Mouse (Mus musculus): ENCODE results near the gene Vps54.
"Not testable (repeated sequence)": the region's sequence is repeated elsewhere in the genome, so short reads cannot be mapped to it uniquely, and the experiment has no call there.

The Vps54 gene

DNA sequence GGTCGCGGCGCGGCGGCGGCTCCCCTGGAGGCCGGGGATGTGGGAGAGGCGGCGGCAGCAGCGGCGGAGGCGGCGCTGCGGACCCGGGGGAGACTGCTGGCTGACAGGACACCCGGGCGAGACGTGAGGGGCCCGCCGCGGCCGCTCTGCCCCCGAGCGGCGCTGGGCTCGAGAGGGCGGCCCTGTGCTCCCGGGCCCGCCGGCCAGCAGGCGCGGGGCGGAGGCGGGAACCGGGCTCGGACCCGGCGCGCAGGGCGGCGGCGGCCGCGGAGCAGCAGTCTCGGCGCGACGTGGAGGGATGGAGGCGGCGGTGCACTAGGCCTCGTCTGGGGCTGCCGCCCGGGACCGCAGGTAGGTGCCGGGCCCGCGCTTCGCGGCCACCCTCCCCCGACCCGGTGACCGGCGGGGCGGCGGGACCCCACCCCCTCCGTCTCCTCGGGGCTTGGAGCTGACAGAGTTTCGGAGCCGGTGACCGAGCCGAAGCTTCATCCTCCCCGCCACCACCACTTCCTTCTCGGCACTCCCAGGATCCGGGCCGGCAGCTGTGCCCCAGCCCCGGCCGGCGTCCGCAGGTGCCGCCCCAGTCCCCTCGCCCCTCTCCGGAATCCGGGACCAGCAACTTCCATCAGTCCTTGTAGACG, at the start of gene Vps54:
TSS of gene Vps54 (plus strand) at position 261 of the 641 bp plus-strand sequence.
- peak; percentile 73 to 91 for DNase-seq (ENCODE audit: inconsistent age in 2 of 2, low spot score in 1 of 2)

DNA sequence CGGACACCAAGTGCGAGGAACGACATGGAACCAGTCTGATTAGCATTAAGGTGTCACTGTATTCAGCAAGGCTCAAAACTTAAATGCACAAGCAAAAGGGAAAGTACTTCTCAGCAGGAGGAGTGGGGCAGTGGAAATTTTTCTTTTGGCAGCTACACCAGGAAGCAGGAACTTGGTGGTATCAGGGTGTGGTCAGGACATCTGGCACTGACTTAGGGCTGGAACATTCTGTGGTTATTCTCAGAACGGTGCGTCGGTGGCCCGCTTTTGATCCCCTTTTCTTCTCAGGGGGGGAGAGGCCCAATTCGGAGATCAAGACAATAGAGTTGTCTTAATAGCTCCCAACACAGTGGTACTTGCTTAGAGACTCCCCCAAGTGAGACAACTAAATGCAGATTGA, 47.3 kb upstream of the Vps54 start:
- DNase-seq (ENCODE audit: inconsistent age in 2 of 2, low spot score in 1 of 2): not testable (repeated sequence)

DNA sequence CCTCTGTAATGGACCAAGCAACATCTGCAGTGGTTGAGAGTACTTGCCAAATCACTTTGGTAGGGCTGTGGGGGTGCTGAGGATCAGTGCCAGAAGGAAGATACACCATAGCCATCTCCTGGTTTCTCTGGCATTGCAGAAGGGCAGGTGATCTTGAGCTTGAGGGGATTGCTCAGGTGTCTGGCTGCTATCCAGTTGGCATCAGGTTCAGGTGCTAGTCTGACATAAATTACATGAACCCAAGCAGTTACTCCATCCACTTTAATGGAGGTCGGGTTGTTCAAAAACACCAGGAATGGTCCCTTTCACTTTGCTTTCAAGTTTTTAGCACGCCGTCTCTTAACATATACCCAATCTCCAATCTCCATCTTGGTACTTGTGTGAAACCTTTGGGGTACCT, 44.2 kb upstream of the Vps54 start:
- no peak for DNase-seq (ENCODE audit: inconsistent age in 2 of 2, low spot score in 1 of 2)

DNA sequence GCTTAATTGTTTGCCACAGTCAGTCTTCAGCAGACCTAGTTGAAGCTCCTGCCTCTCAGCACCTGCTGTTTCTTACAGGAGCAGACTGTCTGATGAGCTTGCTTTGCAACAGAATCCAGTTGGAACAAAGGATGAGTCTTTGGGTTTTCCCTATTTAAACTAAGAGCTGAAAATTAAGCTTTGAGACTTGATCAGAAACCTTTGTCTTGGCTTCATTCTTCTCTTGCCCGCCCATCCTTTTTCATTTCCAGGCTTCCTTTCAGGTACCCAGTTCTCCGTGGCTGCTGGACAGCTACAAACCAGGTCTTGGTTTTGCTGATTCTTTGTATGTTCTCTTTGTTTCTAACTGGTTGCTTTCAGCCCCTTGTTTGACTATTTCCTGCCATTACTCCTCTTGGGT, 30.0 kb upstream of the Vps54 start:
- DNase-seq (ENCODE audit: inconsistent age in 2 of 2, low spot score in 1 of 2): no peak

DNA sequence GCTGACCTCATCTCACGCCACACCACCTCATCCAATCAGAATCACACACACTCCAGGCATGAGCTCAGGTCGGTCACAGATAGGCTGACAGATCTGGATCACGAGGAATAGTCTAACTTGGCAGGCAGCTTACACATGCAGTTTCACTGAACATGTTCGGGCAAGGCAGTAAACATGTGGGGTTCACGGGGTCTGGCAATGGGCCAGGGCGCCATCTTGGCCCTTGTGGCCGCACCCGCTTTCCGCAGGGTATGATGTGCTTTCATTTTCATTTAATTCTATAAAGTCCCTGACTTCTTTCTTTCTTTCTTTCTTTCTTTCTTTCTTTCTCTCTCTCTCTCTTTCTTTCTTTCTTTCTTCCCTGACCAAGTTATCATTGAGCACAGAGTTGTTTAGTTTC, 29.4 kb upstream of the Vps54 start:
- DNase-seq (ENCODE audit: inconsistent age in 2 of 2, low spot score in 1 of 2): not testable (repeated sequence)

DNA sequence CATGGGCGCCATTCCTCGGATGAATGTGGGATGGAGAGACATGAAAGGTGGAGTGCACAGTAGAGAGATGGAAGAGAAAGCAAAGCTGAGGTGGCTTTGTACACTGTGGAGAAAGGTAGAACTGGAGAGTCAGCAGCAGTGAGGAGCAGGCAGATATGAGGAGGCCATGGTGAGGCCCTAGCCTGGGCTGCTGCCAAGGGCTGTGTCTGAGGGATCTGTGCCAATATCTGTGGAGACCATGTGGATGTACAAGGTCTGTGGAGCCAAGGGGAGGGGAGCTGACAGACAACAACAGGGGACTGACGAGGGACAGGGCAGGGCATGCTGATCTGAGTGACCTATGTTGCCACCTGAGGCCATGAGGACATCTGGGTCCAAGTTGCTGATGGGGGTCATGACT, 21.7 kb upstream of the Vps54 start:
- no peak for DNase-seq (ENCODE audit: inconsistent age in 2 of 2, low spot score in 1 of 2)

DNA sequence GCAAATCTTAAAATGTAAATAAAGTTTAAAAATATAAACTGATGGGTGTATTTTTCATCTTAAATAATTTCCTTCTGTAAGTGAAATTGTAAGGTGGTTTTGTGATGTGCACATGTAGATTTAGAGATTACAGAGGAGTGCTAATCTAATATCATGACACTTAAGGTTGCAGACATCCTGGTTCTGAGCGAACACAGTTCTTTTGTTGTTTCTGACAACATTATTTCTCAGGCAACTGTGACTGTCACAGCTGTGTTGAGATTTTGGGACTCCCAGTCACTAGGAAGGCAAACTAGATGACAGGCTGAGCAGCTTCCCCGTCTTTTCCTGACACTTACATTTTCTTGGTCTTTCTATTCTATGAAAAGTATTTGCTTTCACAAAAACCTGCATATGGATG, 19.8 kb upstream of the Vps54 start:
- DNase-seq (ENCODE audit: inconsistent age in 2 of 2, low spot score in 1 of 2): no peak

DNA sequence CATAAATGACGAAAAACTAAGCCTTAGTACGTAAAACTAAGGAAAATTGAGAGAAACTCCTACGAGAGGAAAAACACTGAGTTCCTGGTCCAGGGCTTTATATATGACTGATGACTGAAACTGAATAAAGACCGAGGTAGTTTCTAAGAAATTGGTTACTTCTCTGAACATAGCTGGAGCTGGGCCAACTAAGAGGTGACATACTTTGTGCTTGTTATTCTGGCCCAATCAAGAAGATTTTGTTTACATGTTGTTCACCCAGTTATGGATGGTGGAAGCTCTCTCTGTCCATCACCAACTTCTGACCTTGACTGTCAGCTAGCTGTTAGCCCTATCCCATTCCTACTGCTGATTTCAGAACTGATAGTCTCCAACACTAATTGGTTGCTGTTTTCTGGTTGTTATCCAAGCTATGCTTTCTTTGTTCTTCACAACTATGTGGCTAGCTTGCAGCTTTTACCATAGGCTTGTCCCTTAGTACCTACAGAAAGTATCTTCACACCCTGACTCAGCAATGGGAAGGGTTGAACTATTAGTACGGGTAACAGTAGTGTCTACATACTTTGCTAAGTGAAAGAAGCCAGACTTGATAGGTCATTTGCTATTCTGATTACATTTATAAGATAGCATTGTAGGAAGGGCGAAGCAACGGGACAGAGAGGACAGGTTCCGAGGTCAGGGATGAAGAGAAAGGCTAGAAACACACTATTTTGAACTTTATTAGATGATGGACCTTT, 19.1 kb upstream of the Vps54 start:
- no peak for DNase-seq (ENCODE audit: inconsistent age in 2 of 2, low spot score in 1 of 2)

DNA sequence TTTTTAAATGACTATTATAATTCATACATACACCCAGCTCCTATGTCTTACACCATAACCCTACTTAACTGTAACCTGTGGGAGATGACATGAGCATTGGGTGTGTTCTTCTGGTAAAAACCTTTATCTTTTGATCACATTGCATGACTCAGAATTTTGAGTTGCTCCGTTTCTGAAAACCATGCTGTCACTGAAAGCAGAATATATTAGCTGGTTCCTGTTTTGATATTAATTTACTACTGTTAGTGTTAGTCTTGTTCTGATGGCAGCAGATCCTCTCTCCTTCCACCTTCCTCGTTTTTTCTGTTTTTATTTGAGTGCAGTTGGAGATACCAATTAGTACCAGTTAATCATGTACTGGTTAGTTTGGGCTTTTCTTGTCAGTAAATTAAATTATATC, 18.3 kb upstream of the Vps54 start:
- no peak for DNase-seq (ENCODE audit: inconsistent age in 2 of 2, low spot score in 1 of 2)

DNA sequence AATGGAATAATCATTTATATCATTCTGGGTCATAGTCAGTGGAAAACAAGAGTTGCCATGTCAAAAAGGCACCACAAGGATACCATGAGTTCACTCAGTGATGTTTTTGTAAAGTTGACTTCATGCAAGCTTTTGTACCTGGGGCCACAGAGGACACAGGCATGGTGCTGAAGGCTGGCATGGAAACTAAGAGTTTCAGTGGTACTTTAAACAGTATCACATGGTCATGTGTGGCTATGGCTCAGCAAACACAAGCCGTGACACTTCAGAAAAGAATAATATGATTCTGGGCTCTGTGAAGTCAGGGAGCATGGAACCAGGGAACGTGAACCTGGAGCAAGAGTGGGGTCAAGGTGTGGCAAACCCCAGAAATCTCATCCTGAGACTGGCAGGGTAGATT, 17.7 kb upstream of the Vps54 start:
- DNase-seq (ENCODE audit: inconsistent age in 2 of 2, low spot score in 1 of 2): no peak

DNA sequence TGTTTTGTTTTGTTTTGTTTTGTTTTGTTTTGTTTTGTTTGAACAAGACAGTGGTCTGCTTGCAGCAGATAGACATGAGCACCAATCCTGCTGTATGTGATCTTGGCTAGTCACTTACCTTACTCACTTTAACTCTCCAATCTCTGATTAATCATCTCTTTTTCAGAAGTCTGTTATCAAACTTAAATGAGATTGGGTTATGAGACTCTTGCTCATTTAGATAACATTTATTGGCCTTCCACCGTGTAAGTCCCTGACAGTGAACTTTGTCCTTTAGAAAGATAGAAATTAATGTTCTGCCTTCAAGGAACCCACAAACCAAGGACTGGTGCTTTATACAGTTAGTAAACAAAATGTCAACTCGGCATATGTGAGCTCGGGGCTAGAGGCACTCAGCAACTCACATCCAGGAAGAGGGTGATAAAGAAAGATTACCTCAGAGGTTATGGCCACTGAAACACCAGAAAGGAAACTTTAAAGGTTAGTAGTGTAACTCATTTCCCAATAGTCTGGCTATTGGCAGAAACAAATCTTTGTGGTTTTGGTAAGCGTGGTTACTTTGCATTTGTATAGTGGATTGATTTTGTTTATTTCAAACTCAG, 16.4 kb upstream of the Vps54 start:
- DNase-seq (ENCODE audit: inconsistent age in 2 of 2, low spot score in 1 of 2): peak in 1 of 2 experiments; percentile 71

DNA sequence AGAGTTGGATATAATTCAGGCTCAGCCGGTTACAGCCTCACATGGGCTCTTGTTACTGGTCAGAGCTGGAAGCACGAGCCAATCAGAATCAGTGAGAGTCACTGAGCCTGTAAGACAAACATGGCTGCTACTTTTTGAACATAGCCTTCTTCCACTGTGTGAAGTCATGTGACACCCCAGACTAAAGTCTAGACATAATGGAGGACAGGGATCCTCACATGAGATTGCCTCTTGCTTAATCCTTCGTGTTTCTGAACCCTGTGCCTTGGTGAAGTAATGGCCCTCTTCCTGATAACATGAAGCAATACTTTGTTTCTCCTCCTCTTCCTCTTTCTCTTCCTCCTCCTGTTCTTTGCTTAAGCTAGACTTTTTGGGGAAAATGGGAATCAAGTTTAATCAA, 15.5 kb upstream of the Vps54 start:
- peak in 1 of 2 experiments; percentile 42 for DNase-seq (ENCODE audit: inconsistent age in 2 of 2, low spot score in 1 of 2)

DNA sequence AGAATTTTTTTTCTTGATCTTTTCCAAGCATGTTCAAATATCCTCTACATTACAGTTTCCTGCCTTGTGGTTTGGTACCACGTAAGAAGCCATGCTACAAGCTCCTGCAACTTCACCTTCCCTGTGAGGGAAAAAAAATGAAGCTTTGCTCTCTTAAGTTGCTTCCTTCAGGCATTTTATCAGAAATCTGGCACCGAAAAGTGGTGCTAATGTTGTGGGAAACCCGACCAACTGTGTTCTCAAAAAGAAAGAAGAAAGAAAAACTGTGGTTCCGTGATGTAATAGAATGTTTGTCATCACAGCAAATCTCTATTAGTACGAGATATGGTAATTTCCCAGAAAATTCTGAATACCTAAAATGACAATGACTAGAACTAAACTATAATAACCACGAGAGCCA, 15.0 kb upstream of the Vps54 start:
- DNase-seq (ENCODE audit: inconsistent age in 2 of 2, low spot score in 1 of 2): no peak

DNA sequence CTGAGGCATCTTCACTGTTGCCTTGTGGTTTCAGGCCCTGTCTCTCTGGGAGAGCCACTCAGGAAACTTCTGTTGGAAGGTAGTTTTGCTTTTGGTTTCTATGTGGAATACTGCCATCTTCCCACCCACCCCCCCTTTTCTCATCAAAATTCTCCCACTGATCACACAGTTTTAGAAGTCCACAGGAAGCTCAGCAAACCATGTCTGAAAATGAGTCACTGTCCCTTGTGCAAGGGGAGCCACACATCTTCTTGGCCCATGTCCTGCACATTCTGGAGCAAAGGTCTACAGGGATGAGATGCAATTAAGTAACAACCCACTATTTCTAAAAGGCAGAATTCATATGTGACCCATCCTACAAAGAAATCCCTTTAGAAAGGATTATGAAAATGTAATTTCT, 14.6 kb upstream of the Vps54 start:
- peak in 1 of 2 experiments; percentile 50 for DNase-seq (ENCODE audit: inconsistent age in 2 of 2, low spot score in 1 of 2)

DNA sequence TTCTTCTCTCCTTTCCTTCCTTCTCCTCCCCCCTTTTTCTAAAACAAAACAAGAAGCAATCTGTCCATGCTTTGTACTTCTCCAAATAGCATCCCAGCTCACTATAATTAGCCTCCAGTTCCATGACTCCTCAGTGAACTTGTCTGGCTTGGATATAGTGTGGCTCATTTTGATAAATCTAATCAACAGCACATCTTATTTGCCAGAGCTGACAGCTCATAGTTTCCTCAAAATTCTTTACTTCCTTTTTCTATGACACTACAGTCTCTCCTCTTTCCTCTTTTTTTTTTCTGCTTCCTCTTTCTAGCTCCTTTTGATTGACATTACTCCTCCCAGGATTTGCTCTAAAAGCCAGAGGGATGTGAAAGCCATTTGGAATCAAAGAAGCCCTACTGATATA, 14.1 kb upstream of the Vps54 start:
- DNase-seq (ENCODE audit: inconsistent age in 2 of 2, low spot score in 1 of 2): no peak

DNA sequence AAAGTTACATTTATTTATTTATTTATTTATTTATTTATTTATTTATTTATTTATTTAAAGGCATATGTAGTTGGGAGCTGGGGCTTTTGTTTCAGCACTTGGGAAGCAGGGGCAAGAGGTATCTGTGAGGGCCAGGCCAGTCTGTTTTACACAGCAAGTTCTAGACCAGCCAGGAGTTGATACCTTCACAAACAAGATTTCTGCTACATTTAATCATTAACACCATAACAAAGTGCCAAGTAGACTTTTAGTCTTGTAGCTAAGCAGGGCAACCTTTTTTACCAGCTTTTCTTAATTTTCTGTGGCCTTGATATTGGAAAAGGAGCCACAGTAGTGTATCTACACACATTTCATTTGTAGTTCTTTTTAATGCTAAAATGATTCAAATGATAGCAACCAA, 3.7 kb upstream of the Vps54 start:
- no peak for DNase-seq (ENCODE audit: inconsistent age in 2 of 2, low spot score in 1 of 2)

DNA sequence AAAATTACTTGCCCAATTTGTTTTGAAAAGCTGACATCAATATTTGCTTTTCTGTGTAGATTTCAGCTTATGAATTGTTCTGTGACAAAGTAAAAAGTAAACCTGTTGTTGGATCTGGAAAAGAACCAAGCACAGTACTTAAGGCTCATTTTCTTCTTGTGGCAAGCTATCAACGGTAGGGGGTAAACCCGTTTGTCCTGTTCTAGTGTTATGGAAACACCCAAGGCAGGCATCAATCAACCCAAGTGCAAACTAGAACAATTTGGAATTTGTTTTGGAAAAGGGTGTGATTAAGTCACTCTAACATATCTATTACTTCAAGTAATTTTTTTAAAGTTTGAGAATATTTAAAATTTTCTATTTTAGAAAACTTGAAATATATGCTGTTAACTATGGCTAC, 3.3 kb upstream of the Vps54 start:
- DNase-seq (ENCODE audit: inconsistent age in 2 of 2, low spot score in 1 of 2): no peak

DNA sequence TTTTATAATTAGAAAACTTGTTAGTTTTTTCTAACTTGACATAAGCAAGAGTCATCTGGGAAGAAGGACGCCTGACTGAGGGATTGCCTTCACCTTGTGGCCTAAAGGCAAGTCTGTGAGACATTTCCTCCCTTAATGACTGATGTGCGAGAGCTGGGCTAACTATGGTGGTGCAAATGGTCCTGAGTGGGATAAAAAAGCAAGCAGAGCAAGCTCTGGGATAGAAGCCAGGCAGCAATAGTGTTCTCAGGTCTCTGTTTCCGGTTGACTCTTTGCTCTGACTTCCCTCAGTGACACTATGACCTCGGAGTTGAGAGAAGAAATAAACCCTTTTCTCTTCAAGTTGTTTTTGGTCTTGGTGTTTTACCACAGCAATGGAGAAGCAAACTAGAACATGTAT, 2.1 kb upstream of the Vps54 start:
- DNase-seq (ENCODE audit: inconsistent age in 2 of 2, low spot score in 1 of 2): peak in 1 of 2 experiments; percentile 57

DNA sequence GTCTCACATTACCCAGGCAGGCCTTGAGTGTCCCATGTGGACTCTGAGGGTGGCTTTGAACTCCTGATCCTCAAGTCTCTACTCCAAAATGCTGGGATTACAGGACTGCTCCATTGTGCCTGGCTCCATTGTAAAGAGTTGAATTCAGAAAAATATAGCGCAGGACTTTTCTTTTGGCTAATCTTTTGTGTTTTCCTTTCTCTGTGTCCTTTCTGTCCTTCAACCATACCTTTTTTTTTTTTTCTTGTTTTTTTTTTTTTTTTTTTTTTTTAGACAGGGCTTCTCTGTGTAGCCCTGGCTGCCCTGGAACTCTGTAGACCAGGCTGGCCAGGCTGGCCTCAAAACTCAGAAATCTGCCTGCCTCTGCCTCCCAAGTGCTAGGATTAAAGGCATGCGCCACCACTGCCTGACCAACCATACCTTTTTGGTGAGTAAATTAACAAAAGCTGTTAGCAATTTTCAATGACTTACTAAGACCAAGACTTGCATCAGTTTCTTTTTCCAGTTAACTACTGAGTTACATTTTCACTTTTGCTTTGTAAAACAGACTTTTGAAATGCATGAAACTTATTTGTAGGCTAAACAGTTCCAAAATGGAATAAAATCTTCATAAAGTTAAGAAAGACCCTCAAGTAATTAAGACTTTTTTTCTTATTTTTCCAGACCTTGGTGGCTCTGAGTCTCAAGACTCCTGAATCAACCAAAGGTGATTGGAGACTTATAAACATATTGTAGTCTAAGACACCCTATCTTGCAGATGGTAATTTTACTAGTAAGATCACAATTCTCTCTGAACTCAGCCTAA, 1.4 kb upstream of the Vps54 start:
- peak in 1 of 2 experiments; percentile 23 for DNase-seq (ENCODE audit: inconsistent age in 2 of 2, low spot score in 1 of 2)

DNA sequence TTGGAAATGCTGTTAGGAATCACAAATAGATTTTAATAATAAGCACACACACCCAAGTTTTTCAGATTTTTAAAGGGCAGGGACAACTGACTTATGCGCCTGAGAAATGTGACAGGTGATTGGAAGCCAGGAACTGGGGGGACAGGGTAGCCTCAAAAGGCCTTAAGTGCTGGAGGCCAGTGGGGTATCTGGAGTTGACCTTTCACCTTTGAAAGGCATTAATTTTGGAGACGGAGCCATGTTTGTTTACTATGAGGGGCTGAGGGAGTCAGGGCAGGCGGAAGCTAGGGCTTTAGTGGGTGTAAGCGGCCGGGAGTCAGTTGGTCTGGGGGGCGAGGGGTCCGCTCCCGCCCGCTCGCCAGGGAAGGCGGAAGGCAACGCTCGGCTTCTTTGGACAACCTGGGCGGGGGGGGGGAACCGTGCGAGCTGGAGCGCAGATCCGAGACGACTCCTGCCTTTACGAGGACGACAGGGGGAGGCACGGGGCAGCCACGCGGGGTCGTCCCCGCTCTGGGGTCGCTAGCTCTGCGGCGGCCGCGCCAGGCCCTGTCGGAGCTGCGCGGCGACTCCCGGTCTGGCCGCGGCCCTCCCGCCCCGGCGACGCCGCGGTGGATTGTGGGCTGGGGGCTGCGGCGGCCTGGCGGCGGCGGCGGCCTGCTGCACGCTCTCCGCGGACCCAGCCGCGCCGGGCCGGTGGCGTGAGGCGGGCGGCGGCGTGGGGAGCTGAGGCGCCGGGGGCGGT, 631 bp upstream of the Vps54 start:
- DNase-seq (ENCODE audit: inconsistent age in 2 of 2, low spot score in 1 of 2): peak in 1 of 2 experiments; percentile 82
